Mouse (Mus musculus): ENCODE measurements around the gene Preb.

Preb gene

DNA sequence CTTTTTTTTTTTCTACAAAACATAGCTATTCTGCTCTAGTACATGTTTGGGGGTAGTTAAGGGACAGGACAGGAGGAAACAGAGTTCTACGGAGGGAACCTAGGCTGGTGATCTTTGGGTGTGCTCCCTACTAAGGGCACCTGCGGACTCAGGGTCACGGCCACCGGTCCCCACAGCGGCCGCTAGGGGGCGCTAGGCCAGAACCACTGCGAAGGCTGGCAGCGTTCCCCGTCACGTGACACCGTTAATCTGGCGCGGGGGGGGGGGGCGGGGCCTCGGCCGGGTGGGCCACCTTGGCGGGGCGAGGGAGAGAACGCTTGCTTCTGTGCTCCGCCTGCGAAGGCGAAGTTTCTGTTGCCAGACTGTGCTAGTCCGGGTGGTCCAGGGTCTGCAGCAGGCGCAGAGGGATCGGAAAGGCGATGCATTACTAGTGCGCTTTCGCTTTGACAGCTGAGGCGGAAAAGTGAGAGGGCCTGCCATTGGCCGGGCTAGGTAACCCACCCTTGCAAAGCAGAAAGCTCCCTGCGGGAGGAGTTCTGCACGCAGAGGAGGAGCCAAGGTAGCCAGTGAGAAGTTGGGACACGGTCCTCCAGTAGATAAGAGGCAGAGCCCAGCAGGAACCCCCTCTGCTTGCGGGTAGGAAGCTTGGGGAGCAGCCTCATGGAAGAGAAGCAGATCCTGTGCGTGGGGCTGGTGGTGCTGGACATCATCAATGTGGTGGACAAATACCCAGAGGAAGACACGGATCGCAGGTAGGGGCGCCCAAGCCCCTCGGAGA lies 38.7 kb downstream of the Preb start, which contains the start of gene Khk:
TSS of gene Khk (plus strand) at position 176 of the 778 bp plus-strand sequence.
- peak; percentile 95 for DNase-seq

DNA sequence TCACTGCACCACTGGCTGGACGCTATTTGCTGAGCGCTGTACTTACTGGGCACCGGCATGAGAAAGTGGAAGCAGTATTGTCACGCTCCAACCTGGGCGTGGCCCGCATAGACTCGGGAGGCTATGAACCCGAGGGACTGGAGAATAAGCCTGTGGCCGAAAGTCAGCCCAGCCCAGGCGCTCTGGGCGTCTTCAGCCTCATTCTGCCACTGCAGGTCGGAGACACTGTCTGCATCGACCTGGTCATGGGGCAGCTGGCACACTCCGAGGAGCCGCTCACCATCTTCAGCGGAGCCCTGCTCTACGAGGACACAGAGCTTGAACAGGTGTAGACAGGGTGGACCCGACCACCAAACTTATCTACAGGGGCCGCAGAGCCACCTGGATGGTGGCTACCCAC lies 39.5 kb downstream of the Preb start:
- DNase-seq = no peak

DNA sequence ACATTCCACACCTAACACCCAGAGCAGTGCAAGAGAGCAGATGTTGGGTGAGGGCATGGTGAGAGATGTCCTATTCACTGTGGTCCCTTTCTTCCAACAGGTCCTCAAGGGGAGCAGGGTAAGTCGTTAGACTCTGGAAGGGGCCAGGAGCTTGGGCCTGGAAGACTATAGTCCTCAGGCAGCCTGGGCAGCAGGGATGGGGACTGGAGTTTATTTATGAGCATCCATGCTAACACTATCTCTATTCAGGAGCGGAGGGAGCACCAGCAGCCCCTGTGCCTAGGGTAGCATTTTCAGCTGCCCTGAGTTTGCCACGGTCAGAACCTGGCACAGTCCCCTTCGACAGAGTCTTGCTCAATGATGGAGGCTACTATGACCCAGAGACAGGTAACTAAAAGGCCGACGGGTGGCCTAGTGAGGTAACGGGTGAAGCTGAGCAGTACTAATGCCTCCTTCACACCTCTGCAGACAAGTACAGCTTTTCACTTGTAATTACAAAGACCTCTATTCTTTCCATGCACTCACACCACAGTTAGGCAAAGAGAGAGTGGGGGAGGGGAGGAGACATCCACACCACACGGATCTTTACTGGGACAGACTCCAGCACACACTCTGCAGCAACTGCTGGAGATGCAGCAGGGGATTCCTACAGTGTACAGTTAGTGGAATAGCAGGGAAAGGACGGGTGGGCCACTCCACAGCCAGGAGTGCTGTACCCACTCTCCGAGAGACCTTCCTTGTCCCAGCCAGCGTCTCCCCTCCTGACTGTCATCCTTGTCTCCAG lies 40.1 kb downstream of the Preb start:
- no peak for DNase-seq

DNA sequence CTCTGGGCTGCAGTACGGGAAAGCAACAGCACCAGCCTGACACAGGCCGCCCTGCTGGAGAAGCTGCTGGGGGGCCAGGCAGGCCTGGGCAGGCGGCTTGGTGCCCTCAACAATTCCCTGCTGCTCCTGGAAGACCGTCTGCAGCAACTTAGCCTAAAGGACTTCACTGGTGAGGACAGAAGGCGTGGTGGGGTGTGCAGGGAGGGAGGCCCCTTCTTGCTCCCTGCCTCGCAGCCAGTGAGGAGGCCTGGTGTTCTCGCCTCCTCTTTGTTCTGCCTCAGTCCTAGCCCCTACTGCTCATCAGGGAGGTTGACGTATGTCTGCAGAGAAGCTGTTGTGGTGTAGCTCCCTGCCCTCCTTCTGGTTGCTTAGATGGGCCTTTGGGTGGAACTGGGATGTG lies 41.5 kb downstream of the Preb start:
- DNase-seq = no peak

GRCm38 (mm10) chr5:30917891-30918670 lies 42.1 kb downstream of the Preb start:
- no peak for DNase-seq

GRCm38 (mm10) chr5:30917348-30917747 lies 42.8 kb downstream of the Preb start:
- no peak for DNase-seq

GRCm38 (mm10) chr5:30916841-30917240 lies 43.3 kb downstream of the Preb start:
- DNase-seq = no peak

DNA sequence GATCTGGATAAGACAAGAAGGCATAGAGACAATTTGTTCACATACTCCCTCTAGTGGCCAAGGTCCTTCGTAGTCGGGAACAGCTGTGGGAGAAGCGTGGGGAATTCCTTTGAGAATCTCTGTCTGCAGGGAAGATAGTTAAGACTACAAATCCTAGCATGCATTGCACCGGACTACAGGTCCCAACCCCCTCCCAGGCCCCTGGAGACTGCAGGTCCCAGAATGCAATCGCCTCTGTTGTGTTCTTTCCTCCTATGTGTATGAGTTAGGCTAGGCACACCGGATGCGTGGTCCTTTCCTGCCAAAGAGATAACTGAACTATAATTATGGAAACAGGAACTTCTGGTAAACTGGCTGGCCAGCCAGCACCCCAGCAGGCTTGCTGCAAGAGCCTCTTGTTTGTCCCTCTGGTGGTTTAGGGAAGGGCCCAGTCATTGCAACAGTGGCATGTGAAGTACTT lies 44.2 kb downstream of the Preb start:
- peak; percentile 79 for DNase-seq

DNA sequence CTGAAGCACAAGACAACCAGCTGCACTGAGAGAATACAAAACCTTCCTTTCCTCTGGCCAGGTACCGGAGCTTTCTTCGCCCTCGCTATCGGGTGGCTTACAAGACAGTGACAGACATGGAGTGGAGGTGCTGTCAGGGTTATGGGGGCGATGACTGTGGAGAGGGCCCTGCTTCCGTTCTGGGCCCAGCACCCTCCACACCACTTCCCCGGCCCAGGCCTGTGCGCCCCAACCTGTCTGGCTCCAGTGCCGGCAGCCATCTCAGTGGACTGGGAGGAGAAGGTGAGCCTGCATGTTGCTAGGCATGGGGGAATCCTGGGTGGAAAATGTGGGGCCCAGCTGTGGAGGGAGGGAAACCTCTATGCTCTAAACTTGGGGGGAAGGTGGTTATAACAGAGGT lies 44.7 kb downstream of the Preb start:
- DNase-seq = no peak

DNA sequence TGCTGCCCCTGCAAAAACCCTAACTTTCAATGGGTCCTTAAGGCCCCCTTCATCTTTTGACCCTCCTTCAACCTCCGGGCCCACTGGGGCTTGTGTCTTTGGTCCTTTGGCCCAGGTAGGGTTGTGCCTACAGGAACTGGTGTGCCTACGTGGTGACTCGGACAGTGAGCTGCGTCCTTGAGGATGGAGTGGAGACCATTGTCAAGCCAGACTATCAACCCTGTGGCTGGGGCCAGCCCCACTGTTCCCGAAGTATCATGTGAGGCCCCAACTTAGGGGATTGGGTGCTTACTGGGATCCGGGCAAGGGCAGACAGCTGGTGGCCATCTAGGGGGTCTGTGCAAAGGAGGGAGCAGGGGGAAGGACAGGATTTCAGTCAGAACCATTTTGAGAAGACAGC lies 45.3 kb downstream of the Preb start:
- DNase-seq = no peak

DNA sequence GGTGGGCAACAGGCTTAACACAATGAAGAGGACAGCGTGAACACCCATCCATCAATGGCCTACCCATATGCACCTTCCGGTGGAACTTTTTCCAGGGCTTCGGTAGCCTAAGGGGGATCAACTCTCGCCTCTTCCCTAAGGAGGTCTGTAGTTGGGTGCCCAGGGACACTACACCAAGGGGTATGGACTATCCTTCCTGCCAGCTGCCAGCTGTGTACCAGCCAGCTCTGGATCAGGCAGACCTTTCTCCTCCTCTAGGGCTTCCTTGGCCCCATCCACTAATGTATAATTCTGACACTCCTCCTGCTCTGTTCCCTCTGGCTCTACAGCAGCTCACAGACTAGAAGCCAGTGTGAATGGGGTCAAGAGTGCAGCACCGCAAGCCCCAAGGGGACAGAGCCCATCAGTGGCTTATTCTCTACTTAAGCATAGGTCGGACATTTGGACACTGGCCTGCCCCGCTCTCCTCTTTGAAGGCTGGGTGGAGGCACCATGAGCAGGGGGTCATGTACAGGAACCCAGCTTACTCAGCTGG lies 46.0 kb downstream of the Preb start:
- no peak for DNase-seq

DNA sequence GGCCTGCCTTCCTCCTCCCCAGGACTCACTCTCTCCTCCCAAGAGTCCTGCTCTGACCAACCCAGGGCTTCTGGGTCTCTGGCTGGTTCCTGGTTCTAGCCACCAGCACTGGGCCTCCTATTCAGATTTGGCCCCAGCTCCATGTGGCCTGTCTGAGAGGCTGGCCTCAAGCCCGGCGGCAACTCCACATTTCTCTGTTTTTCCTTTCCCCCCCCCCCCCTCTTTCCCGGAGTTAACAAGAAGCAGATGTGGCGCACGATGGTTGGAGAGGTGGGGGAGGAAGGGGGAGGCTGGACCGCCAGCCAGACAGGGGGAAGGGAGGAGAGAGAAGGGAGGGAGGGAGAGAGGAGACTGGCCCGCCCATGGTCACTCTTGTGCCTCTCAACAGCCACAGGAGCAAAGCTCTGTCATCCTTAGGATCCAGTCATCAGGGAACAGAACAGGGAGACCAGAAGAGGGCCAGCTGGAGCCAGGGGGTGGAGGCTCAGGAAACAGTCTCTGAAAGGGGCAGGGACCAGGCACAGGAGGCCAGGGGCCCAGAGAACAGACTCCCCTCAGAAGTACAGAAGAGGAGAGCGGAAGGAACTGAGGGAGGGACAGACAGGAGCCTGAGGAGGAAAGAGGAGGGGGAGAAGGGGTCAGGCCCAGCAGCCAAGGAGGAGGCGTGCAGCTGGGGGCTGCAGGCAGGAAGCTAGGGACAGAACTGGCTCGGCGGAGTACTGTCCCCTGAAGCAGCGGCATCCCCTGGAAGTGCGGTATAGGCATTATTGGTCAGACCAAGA lies 46.9 kb downstream of the Preb start, which contains the start of gene Emilin1:
TSS of gene Emilin1 (plus strand) at position 343 of the 782 bp plus-strand sequence.
- DNase-seq = peak; percentile 73

- no peak for DNase-seq
Measured at GRCm38 (mm10) chr5:30912156-30912555, 48.0 kb downstream of the Preb start.

DNA sequence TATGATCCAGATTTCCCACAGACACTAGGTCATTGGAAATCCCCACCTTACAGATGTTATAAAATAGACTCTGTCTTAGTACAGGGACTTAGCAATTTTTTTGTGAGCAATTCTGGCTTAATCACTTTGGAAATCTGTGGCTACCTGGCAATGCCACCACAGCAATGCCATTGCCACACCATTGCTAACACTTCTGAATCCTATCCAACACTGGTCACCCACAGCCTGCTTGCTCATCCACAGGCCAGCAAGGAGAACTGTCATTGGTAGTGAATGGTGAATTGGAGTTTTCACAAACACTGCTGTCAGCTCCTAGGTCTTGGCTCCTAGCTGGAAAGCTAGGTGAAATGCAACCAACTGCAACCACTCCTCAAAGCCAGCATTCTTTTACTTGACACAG lies 49.7 kb downstream of the Preb start:
- DNase-seq = no peak

DNA sequence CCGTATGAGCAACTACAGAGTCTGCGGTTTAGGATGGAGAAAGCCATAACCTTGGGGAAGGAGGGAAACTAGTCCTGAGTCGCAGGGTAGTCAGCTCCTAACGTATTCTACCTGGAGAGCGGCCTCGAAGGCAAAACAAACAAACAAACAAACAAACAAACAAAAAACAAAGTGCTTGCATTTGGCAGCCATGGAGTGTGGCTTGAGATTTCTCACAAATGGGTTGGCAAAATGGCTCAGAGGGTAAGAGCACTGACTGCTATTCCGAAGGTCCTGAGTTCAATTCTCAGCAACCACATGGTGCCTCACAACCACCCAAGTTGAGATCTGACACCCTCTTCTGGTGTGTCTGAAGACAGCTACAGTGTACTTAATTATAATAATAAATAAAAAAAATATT lies 50.3 kb downstream of the Preb start:
- no peak for DNase-seq

DNA sequence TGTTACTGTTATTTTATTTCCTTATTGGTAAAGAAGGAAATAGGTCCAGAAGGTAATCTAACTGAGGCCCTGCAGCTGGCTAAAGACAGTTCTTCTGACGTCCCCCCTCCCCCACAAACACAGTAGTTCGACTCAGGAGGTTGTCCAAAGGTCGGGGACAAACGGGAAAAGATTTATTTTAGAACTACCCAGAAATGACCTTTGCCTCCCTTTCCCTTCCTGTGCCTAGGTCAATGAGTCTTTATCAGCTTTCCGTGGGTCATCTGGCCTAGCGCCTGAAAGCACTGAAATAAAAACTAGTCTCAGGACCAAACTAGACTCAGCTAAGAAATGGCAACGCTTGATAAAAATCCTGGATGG lies 50.9 kb downstream of the Preb start:
- no peak for DNase-seq

DNA sequence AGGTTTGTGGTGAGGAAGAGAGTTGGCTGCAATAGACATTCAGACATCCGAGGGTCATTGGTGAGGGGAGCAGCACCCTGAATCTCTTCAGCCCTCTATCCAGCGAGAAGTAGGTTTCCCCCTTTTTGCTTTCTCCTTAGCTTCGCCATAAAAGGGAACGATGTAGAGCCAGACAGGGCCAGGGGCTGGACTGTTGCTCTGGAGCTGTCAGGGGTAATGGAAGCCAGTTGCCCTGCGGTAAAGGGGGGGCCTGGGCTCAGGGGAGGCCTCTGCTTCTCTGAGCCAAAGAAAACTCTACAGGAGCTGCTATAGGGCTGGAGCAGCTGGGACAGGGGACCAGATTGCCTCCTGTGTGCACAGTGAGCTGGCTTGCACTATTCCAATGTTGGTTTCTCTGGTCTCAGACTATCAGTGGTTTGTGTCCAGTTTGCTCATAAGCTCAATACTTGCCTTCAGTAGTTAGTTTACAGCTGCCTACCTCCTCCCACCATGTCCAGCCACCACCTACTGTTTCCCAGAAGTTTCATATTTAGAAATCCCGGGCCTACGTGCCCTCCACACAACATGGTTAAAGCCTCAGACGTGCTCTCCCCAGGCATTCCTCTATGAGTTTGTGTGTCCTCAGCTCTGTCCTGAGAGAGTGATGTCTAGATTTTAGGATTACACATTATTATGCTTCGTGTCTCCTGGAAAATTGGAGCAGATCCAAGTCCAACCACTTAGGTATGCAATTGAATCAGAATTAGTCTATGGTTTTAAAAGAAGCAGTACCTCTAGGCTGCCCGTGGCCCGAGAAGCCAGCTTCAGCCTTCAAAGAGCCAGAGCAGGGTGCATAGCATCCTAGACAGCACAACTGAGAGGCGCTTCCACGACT lies 51.5 kb downstream of the Preb start:
- peak; percentile 41 for DNase-seq

- peak; percentile 98 for DNase-seq
Measured at GRCm38 (mm10) chr5:30907413-30908059, 52.6 kb downstream of the Preb start, which contains the start of gene Ost4. TSS of gene Ost4 (minus strand) at chr5:30907788.

DNA sequence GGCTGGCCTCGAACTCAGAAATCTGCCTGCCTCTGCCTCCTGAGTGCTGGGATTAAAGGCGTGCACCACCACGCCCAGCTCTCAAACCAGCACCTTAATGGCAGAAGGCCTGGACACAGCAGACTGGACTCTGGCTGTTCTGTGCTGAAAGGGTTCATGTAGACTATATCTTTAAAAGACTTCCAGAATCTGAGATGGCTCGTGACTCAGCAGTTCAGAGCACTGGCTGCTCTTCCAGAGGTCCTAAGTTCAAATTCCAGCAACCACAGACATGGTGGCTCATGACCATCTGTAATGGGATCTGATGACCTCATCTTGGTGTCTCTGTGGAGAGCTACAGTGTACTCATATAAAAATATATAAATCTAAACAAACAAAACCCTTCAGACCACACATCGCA lies 58.3 kb downstream of the Preb start:
- no peak for DNase-seq

Measured in liver (tissue).